Mouse (Mus musculus) granulocyte monocyte progenitor cell, adult 5-6 weeks (primary cell): Measurements from ENCODE around the gene Fasl. TPM values are rescaled to one million over a fixed set of nuclear protein-coding genes. Genes with fewer than 3 reads are reported as not detected.

Experiments
- total RNA-seq, 2 experiments: library from RNA; stranded (forward) in 1 of 2; stranded (reverse) in 1 of 2; fragments of 200-712, 200-1000 nt in 1 of 2; fragments of >200 nt in 1 of 2; fragmentation: Nextera tagmentation in 1 of 2; gene quantifications; 2 replicates each; pipeline ENCODE4 v1.2.3; 2014 to 2017

The Fasl gene
- total RNA-seq, 2 experiments from 2014 or later = not detected

Other genes starting within 250 kb of the Fasl start
- gene Suco, start 88.2 kb upstream of the Fasl start, total RNA-seq (2014; fragmentation: Nextera tagmentation) = 25.1 and 30.5 TPM in 2 replicates
- 102 and 110 TPM in 2 replicates for gene Suco, start 88.2 kb upstream of the Fasl start, total RNA-seq (2017)
- 17.2 and 17.9 TPM in 2 replicates for gene Pigc, start 180.7 kb upstream of the Fasl start, total RNA-seq (2014; fragmentation: Nextera tagmentation)
- gene Pigc, start 180.7 kb upstream of the Fasl start, total RNA-seq (2017) = 19.0 and 23.6 TPM in 2 replicates
- gene 4930558K02Rik, start 191.1 kb upstream of the Fasl start, total RNA-seq (2014; fragmentation: Nextera tagmentation) = not detected in 2 replicates
- not detected in 2 replicates for gene 4930558K02Rik, start 191.1 kb upstream of the Fasl start, total RNA-seq (2017)